Mouse (Mus musculus): Measurements from ENCODE around the gene Vopp1. TPM values are rescaled to one million over a fixed set of nuclear protein-coding genes. Genes with fewer than 3 reads are reported as not detected.
A peak's percentile ranks its signal among the peaks of the same experiment; 100 is the strongest.

The Vopp1 gene
- total and polyA plus RNA-seq, 3 experiments: 8.5 to 17.3 (median 12.7) TPM

DNA sequence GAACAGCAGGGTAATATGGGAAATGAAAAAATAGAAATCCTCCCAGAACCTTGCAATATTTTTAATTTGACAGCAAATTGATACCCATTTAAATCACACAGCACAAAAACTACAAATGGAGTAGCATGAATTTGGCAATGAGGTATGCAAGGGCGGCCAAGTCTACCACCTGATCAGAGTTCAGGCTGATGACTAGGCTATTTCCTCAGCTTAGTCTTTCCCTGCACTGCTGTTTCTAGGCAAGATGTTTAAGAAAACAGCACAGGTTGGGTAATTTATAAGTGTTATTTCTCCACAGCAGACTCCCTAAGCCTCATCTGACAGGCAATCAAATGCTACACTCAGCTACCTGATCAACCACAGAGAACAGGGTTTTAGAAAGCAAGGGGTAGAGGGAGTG lies 40.7 kb downstream of the Vopp1 start:
- DNase-seq: no peak

DNA sequence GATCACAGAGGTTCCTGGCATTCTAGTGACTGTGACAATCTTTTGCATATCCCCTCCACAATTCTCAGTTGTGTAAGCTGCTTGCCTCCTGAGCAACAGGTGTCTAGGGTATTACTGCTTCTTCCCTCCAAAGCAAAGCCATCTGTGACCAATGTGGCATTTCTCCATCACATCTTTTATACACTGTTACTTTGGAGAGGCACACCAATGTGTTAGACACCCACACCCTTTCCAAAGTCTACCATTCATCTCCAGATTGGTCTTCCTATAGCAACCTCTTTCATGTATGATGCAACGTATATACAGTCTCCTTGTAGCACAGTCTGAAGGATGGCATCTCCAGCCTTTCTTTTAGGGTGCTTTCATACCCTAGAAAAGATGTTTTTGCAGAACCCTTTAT lies 42.3 kb downstream of the Vopp1 start:
- DNase-seq: no peak

DNA sequence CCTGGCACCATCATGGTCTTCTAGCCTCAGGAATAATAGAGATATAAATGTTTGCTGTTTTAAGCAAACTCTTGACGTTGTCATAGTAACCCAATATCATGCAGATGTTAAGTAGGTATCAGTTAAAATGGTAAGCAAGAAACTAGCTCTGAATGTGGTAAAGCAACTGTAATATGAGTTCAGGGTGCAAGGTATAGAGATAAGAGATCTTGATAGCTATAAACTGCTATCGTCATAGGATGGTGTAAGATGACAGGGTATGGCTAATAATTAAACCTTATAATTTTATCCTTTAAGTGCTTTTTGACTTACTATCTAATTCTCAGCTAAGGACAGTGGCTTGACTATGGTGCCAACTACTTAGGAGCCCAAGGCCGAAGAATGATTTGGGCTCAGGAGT lies 44.6 kb downstream of the Vopp1 start:
- DNase-seq: no peak

DNA sequence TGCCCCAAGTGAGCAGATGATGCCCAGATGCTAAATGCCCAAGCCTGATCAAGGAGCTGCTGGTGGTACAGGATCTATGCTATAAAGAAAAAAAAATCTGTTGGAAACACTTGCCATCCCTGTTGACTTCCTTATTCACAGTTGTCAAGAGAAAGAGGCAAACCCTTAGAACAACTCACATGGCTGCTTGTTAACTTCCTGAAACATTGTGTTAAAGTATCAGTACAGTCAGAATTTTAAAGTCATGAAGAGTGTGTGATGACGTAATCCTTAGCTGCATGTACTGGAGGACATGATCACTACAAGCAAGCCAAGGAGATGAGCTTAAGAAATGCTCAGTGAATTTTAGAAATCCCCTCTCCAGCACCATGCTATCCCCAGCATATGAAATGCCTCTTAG lies 51.2 kb downstream of the Vopp1 start:
- DNase-seq: no peak

DNA sequence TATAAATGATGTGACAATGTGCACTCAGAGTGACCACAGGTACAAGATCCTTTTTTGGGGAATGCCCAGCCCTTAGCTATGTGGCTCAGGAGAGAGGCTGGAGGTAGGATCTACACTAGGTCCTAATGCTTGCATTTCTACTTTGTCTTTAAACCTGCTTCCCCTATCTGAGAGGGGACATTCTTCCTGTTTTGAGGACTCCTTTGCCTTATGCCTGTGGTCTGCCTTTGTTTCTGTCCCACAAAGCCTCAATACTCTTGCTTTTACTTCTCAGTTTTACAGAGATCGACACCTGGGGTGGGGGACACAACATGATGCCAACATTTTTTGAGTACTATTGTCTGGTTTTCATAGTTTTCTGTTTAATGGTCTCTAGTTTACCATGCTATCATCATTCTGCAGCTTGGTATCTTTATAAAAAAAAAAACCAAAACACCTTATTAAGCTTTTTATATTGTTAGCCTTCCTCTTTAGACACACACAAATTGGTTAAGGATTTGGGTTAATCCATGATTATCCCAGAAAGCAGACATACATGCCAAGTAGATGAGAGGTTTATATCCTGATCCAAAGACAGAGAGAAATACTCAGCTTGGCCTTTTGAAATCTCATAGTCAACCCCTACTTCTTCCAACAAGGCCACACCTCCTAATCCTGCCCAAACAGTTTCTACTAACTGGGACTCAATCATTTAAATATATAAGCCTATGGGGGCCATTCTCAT lies 54.3 kb downstream of the Vopp1 start:
- no peak for DNase-seq

DNA sequence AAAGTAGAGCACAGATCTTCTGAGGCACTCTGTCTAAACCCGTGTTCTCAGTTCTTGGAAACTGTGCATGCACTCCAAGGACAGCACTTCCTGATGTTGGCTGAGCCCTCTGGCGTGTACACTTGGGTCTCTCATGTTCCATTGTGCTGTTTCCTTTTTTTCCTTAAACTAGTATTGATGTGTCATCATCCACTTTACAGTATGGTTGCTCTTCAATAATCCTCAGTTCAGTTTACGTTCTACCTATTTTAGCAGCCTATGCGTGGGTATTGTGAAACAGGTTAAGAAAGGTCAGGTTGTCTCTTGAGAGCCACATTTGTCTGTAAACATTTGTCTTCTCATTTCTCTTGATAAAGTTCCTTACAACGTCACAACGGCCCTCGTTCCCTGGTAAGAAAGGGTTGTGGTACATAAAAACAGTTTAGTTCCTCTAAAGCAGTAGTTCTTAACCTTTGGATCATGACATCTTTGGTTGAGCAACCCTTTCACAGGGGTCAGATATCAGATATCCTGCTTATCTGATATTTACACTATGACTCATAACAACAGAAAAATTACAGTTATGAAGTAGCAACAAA lies 55.9 kb downstream of the Vopp1 start:
- DNase-seq: no peak

DNA sequence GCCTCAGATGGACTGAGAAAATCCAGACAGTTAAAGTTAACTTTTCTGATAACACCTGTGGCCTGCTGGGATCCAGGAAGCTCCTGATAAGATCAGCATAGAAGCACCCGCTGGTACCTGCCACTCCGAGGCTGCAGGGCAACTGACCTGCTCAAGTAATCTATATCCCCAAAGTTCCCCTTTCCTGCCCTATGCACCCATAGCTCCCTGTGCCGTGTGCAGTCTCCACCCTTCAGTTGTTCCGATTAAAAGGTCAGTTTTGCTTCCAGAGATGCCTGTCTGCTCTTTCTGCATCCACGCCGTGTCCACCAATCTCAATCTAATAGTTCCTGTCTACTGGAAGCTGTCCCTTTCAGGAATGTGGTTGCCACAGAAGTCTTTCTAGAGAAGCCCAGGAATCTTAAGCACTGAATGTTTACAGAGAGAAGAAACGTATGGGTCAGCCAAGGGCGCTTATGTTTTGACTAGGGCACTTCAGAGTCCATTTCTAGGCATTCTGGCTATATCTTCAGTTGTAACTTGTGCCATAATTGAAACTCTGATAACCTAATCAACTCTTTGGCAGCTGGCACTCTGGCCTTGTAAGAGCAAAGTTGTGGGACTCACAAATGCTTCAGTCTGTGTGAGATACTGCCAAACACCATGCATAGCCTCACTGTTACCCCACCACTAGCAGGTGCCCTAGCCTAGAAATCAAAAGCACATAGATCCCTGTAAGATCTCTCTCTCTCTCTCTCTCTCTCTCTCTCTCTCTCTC lies 57.7 kb downstream of the Vopp1 start:
- no peak for DNase-seq

DNA sequence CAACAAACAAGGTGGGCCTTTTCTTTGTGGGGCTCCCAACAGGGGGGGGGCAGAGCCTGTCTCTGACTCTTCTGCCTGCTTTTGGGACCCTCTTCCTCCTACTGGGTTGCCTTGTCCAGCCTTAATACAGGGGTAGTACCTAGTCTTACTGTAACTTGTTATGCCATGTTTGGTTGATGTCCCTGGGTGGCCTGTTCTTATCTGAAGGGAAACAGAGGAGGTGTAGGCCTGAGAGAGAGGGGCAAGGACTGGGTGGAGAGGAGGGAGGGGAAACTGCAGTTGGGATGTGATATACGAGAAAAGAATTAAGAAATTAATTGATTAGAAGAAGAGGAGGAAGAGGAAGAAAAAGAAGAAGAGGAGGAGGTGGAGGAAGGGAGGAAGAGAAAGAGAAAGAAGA lies 58.7 kb downstream of the Vopp1 start:
- no peak for DNase-seq

DNA sequence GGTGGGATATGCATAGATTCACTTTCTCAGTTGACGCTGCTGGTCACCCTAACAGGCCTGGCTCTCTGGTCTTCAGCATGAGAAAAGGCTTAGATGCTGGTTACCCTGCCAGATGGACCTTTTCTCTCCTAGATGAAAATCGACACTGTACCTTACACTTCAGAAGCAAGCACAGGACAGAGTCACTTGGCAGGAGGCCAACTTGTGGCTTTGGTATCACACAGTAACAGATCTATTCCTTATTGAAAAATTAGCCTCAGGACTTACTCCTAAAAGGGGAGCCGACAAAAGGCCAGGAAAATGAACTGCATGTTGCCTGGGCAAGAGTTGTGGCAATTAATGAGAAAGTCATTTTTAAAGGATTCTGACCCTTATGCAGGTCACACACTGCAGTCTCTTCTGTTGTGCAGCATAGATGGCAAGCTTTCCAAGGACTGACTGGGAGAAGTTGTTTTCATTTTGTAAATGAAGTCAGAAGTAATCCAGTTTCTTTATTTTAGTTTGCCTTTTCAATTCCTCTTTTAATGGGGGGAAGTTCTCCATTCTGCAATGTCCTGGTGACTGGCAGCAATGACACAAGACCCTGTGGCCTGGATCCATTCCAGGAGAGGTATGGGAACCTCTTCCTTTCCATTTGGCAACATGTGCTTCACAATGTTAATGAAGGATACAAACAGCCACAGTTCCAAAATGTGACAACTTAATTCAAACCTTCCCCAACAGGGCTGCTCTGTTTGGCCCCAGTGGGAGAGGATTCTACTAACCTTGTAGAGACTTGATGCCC lies 59.7 kb downstream of the Vopp1 start:
- DNase-seq: peak; percentile 9

DNA sequence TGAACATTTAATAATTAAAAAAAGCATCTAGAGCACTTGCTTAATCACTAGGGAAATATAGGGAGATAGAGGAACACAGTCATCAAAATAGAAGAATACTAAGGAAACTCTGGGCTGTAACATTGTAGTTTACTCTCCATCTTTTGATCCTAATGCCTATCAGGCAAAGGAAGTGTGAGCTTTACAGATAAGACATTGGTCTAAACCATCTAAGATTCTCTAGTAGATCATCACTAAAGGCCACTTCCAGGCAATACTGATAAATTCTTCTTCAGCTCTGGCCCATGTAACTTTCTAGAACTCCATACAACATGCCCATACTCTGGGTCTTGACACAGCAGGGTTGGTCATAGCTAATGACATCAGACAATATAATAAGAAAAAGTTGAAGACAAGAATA lies 61.9 kb downstream of the Vopp1 start:
- no peak for DNase-seq

DNA sequence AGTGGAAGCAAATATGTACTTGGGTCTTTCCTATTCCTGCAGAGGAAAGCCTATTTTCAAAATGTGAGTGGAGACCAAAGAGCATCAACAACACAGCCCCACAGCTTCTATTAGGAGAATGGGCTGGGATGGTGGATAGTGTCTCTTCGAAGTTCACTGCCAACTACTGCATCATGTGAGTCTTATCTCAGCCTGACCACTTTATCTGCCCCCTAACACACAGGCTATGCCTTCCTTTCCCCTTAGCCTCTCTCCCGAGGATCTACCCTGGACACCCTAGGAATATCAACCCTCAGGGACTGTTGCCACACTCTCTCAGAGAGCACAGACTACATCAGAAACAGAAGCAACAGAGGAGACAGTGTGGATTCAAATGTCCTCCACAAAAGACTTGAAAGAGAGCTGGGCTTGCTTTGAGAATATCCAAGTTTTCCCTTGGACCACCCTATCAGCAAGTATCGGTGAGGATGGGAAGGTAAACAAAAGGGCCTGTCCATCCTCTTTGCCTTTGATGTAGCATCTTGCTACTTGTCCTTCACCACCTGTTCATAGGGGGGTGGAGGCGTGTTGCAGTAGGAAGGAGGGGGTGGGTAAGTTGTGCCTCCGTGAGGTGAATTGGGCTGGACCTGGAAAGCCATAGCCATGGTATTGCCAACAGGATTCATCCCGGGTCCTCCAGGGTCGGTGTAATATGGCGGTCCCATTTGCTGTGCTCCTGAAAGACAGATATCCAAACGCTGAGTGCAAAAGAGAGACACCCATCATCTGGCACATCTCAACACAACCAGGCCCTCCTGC lies 70.8 kb downstream of the Vopp1 start:
- no peak for DNase-seq

DNA sequence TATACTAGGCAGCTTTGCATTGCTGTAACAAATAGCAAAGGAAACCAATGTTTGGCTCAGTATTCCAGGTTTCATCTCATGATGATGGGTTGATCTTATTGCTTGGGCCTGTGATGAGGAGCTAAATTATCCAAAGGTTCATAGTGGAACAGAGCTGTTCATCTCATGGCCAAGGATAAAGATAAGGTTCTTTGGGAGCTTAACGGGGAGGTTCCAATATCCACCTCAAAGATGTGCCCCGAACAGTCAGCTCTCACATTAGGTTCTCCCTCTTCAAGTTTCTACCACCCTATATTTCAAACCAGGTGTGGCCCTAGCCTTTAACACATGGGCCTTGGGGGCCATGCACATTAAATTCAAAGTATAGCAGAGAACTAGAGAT lies 79.2 kb downstream of the Vopp1 start:
- DNase-seq: no peak

DNA sequence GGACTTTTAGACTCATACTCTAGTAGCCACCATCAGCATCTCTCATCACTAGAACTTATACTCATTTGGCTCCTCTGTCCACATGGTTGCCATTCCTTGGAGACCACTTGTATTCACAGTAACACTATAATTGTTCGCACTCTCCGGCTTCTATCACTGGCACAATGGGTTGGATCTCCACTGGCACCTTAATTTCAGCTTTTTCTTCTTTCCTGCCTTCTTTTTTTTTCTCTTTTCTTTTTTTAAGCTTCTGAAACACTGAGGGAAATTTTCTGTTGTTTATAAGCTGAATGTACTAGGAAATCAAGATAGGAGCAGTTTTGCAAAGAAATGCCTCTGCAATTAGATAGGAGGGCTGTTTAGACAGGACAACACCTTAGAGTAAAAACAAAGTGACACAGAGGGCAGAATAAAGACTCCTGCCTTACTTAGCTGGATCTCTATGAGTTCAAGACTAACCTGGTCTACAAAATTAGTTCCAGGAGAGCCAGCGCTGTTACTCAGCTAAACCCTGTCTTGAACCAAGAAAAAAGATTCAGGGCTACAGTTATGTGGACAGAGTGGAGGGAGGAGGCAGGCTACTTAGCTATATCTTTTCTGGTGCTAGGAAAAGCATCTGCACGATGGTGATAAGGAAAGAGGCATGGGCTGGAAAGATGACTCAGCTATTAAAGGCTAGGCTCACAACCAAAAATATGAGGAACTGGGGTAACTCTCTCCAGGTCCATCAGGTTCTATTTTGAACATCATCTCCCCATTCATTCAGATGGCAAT lies 79.8 kb downstream of the Vopp1 start:
- DNase-seq: no peak

DNA sequence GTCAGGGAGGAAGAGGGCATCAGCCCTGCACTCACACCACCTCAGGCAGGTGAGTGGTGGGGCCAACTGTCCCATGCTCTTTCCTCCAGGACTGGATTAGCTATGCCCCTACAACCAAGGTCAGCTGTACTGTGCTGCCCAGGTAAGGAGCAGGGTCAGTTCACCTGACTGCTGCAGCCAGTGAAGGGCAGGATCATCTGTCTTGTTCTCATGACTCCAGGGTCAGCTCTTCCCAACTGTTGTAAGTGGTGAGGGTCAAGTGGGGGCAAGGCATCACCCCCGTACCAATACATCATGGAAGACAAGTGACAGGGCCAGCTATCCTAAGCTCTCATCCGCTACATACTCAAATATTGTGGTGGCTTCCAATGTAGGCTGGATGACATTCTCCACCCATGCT lies 80.8 kb downstream of the Vopp1 start:
- no peak for DNase-seq

DNA sequence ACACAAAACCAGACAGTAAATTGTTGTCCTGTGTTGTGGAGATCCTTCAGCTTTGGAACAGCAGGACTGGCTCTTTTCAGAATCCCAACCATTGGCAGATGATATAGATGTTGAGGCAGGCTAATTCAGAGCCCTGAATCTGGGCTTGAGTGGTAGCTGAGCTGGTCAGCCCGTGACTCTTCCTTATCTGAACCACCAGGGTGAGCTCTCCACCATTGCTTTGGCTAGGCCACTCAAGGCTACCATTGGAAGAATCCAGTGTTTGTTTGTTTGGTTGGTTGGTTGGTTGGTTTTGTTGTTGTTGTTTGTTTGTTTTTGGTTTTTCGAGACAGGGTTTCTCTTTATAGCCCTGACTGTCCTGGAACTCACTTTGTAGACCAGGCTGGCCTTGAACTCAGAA lies 81.6 kb downstream of the Vopp1 start:
- peak; percentile 8 for DNase-seq

DNA sequence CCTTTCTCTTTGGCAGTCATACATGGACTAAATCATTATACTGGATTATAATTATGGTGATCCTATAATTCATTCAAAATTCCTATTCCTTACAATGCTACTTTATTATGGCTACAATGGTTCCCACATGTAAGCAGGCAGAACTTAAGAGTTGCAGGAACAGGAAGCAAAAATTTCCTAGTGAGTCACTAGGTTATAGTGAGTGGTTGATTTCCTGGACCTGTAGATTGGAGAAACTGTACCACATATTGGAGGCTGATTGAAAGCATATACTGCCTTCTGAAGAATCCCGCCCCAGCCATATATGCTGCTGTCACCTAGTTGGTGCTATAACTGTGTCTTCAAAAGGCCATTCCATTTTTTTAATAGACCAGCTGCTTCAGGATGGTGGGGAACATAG lies 82.2 kb downstream of the Vopp1 start:
- DNase-seq: no peak

DNA sequence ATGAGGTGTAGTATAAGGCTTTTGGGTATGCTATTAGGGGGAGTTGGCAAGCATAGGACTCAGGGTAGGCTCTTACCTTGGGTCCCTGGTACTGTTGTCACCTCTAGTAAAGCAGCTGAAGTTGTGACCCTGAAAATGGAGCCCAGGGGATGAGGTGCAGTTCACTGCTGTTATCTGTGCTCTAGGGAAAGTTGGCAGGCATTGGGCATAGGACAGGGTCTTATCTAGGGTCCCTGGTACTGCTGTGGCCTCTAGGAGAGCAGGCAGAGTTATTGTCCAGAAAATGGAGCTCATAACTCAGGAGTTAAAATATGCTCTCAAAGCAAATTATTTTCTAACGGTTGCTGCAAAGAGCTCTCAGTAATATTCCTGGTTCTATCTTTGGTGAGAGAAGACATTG lies 103.6 kb downstream of the Vopp1 start:
- no peak for DNase-seq

DNA sequence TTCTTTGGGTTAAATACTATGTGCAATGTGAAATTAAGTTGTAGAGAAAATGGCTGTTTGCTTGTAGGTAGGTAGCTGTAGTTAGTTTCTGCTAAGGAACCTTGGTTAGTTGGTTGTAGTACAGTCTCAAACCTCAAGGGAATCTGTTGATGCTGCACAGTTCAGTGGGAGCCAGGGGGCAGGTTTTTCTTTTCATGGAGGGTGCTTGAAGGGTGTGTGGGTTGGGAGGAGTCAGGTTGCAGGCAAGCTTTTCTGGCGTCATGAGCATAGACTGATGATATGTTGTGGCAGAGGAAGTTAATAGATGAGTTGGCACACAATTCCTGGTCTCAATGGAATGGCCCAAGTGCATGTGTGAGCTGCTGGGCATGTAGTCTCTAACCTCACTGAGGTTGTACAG lies 113.2 kb downstream of the Vopp1 start:
- DNase-seq: no peak

DNA sequence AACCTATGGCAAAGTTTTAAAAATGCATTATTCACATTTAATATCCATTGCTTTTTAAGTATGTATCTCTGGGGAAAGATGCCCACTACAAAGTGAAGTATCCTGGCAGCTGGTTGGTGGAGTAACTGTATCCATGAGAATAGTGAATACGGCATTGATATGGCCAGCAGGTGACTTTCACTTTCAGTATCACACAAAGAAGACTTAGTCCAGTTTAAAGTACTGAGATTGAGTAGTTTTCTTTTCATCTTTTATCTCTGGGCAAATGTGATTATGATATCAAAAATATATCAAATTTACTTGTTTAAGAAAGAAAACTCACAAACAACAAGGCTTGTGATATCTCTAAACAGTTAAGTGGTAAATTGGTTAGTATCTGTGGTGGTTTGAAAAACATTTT lies 118.2 kb downstream of the Vopp1 start:
- DNase-seq: no peak

DNA sequence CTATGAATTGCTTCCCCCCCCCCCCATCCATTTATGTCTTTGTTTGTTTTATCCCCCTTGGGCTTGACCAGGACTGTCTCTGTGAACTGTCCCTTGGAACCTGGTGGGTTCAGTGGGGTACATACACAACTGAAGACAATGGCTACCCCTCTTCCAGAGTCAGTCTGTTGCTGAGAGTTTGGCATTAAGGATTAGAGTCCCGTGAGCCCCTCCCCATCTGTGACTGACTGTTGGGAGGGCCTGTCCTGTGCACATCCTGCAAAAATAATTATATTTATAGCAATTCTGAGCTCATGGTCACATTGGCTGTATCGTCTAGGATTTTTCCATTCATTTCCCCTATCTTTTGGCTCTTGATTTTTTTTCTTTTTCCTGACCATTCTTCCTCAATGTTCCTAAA lies 121.3 kb downstream of the Vopp1 start:
- DNase-seq: peak; percentile 17

Measured in adrenal gland, adult 2 months (tissue).